Mouse (Mus musculus) spleen, postnatal 36 days (tissue): ENCODE measurements around the gene Hcrtr1.
A peak's percentile ranks its signal among the peaks of the same experiment; 100 is the strongest.

Experiments used
- DNase-seq, 2 experiments: peaks; one replicate each; pipeline ENCODE4 v3.0.0; 2022; ENCODE audit warnings: low spot score in 2 of 2, mixed read lengths in 1 of 2

Hcrtr1 gene

DNA sequence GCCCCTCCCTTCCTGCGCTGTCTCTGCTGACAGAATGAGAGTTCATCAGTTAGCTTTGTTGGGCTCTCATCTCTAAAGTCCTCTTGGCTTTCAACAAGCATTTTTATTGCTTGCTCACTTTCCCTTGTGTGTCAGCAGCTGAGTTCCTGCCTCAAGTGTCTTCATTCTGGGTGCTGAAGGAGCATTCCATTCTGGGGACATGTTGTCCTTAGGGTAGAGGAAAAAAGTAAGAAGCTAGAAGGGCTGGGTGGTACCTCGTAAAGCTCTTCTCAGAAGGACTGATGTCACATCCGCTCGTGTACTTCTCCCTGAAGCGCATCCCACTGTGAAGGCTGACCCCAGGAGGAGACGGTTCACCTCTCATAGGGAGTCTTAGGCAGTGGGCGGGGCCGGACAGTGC, 17.6 kb downstream of the Hcrtr1 start:
- no peak for DNase-seq

DNA sequence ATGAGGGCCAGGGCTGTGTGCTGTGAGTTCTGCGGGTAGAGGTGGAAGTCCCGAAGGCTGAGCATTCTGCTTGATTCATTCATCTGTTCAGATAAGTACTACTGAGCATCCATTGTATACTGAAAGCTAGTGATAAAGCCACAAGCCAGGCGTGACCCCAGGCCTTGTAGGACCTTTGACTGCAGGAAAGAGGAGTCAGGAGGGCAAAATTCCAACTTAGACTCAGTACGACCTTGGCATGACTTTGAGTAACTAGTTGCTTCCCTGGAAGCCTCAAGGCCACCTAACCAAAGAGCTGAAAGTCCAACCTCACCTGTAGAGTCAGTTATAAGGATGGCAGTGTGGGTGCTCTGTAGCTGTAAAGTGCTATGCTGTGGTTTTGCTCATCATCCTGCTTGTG, 18.4 kb downstream of the Hcrtr1 start:
- no peak for DNase-seq

DNA sequence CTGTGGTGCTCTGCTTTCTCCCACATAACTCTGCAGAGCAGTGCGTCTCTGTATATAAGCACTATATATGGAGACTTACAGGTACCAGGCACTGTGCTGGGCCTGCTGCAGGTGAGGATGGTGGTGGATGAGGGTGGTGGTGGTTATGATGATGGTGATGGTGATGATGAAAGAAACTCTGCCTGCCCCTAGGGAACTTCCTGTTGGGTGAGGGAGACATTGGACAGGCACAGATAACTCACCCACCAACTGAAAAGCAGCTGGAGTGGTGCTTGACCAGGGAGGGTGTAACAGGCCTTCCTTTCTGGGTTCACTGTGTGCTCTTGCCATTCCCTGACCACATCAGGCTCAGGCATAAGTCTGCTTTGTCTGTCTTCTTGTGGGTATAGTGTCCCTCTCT, 26.4 kb downstream of the Hcrtr1 start:
- no peak for DNase-seq

DNA sequence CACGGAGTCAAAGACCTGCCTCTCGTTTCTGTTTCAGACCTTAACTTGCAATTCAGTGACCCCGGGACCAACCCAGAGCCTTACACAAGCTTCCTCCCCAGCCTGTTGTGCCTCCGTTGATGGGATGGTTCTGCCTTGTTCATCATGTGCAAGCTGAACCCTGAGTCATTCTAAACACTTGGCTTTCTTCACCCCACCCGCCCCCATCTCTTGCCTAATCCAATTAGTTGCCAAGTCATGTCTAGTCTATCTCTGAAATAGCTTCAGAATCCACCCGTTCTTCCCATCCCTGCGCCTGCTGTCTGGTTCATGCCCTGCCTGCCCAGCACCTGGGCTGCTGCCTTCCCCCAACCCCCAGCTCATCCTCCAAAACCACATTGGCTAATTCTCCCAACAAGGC, 26.9 kb downstream of the Hcrtr1 start:
- peak in 1 of 2 experiments; percentile 37 for DNase-seq

DNA sequence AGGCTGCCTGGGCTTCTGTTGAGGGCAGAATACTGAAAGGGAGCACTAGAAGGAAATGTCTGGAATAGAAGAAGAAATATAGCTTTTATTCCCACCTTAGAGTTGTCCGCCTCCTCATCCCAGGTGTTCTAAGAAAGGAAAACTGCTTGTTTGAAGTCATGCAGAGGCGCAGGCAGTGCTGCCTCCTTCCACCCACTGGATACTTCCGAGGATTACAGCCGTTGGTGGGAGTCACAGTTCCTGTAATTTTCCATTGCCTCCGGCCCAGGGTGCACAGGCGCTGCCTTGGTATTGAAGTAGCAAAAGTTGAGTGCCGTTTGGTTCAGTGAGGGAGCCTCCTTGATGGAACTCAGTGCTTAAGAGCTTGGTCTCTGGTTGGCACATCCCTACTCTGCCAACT, 29.1 kb downstream of the Hcrtr1 start:
- no peak for DNase-seq

DNA sequence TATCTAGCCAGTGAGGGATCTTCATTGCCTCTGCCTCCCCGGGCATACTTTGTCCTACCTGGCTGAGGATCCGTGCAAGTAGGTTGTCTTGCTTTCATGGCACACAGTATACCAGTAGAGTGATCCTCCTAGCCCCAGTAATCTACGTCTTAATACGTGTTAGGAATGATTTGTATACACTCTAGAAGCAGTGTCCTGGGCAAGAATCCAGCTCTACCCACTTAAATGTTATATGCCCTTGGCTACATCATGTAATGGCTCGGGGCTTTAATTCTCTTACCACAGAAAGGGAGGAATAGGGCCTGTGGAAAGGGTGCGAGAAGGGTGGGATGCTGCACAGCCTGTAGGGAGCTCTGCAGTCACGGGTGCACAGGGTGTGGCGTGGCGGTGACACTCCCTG, 29.5 kb downstream of the Hcrtr1 start:
- DNase-seq: no peak

DNA sequence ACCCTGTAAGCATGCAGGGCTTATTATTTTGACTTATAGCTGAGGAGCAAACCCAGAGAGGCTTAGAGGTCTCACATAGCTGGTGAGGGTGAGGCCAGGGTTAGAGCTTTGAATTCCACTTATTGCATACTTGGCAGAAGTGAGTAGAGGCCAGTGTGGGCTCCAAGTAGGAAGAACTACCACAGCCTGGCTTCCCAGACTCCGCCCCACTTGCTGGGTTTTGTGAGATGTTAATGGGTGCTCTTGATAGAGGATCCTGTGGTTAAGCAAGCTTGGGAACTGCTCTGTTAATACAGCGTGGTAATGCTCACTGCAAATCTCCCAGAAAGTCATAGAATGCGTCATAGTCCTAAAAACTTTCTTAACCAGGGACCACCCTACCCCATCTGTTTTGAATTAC, 30.2 kb downstream of the Hcrtr1 start:
- no peak for DNase-seq

DNA sequence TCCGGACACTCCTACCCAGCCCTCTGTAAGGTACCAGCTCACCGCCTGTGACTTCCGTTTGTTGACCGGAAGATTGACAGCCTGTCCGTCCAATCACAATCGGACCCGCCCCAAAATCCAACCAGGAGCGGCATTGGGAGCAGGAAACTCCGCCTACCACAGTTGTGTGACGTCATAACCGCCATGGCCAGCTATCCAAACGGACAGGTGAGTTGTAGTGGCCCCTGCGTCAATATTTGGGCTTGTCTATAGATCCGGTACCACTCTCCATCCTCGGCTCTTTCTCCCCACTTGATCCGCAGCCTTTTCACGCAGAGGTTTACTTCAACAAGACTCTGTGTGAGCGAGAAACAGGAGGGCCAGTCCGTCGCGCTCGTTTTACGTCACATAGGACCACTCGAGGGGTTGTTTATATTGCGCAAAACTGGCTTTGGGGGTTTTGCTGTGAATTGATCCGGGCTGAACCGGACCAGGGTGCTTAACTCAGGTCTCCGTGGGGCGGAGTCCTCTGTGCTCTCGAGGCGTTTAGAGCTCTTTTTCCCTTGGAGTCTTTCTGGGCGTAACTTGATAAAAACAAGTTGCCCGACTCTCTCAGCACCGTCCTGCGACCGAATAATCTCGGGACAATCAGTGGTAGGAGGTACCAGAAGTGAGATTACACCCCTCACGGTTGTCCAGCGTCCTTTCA, 31.6 kb downstream of the Hcrtr1 start:
- peak; percentile 97 to 99 for DNase-seq

DNA sequence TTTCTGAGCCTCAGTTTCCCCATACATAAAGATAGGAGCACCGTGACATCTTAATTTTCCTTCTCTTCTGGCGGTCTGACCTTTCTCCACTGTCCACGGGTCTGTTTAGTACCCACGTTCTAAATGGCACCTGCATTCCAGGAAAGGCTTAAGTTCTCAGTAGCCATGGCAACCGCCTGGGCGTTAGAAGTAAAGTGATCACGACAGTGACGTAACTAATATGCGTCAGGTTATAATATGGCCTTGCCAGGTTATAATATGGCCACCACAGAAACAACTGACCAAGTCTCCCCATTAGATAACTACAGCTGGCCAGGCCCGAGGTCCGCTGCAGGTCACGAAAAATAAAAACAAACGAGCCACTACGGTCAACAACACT, 32.1 kb downstream of the Hcrtr1 start:
- DNase-seq: no peak

DNA sequence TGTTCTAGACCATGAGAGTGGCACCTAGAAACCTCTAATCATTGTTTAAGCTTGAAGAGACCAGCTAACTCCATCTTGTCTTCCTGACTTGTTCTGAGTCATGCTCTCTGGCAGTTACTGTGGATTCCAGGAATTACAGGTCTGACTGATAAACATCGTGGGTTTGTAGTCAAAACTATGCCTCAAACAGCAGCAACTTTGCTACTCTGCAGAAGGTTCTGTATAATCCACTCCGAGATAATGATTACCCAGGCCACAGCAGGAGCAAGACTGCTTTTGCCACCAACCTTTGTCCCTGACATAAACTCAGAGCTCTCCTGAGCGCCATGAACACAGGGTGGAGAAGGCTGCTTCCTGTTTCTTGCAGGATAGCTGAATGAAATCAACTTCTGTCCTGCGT, 34.6 kb downstream of the Hcrtr1 start:
- no peak for DNase-seq

DNA sequence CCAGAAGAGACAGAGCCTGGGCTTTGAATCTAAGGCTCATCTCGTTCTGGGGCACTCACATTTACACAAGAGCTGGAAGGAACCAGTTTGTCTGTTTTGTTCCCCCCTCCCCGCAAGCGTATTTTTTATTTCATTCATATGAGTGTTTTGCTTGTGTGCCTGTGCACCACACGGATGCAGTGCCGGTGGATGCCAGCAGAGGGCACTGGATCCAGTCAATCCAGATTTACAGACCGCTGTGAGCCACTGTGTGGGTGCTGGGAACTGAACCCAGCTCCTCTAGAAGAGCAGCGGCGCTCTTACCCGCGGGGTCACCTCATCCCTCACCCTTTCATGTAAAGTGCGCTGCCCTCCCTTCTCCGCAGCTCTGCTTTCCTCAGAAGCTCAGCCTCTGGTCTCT, 35.5 kb downstream of the Hcrtr1 start:
- DNase-seq: no peak

DNA sequence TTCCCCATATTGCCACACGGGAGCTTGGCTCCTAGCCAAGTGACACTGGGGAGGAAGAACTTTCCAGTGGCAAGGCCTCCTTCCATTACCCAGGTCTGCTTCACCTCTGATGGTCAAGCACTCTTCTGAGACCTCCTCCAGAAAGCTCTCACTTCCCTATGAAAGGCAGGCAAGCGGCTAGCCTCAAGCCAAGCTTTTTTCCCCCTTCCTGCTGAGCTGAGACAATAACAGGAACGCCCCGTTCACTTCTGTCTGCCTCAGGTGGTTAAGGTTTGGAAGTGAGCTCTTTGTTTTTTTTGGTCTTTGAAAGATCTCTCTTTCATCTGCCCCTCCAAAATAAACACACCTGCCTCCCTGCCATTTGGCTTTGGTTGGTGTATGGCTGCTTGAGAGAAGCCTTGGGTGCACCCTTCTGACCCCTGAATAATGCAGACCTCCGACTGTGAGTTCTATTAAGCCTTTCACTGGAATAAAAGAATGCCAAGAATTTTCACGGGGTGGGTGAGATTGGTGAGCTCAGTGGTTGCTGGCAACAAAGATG, 37.0 kb downstream of the Hcrtr1 start, which contains the start of gene Pef1:
Pef1 (plus strand) TSS at position 448 of the 541 bp plus-strand sequence.
- no peak for DNase-seq

DNA sequence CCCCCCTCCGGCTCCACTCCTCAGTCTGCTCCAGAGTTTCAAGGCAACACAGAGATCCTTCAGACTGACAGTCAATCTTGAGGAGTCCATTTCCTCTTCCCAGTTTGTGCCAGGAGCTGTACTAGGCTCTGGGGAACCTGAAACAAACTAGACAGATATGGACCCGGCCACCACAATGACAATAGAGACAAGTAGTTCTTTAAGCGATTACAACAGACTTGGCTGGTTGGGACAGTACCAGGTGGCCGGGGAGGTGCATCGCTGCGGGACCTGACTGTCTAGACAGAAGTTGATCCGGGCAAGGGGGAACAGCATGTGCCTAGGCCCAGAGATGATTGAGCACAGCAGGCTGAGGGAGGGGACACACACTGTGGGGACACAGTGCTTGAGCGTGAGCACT, 38.0 kb downstream of the Hcrtr1 start:
- DNase-seq: no peak

DNA sequence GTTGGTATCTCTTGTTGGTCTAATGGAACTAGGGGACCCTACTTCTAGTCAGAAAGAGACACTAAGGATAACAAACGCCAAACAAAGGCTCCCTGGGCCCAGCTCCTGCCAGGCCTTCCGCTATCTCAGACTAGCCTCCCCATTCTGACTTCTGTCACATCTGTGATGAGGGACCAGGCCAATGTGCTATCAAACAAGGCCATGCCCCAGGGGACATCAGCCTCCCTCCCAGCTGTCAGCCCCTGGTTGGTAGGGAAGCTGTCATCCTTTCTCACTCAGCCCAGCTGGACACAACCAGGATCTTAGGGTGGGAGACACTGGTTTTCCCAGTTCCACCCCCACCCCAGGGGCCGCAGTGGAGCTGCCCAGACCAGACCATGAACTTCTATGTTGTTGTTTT, 44.0 kb downstream of the Hcrtr1 start:
- no peak for DNase-seq

DNA sequence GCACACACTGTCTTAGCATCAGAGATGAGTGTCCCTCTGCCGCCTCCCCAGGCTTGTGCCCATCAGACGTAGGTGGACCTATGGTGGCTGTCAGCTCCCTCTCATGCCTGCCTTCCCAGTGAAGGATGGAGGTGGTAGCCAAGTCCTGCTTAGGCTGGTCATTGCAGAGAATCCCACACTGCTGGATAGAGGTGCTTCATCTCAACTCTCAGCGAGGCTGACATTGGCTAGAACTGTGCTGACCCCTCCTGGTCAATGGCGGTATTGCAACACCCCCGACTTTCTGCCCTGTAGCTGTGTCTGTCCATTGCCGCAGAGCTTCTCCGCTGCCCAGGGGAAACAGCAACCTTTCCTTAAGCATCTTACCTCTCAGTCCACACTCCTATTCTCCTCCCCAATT, 51.9 kb downstream of the Hcrtr1 start:
- peak; percentile 70 to 72 for DNase-seq

DNA sequence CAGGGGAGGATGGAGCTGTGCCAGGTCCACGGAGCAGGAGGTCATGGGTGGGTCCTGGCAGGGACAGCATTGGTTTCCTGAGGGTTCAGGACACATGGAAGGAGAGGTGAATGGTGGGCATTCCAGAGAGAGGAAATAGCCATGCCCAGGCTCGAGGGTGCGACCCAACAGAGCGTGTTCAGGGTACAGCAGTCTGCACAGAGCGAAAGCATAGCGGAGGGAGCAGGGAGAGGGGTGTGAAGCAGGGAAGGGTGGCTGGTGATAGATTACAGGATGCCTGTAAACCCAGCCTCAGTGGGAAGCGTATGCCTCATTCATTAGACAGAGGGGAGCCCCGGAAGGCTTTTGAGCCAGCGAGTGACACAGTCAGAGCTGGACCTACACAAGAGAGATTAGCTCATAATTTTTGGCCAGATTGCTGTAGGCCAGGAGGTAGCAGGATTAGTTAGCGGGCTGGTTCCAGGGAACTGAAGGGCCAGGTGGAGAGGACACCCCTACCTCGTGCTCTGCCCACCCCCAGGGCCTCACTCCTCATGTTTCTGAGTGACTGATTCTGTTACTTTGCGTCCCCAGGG, 53.8 kb downstream of the Hcrtr1 start:
- no peak for DNase-seq

DNA sequence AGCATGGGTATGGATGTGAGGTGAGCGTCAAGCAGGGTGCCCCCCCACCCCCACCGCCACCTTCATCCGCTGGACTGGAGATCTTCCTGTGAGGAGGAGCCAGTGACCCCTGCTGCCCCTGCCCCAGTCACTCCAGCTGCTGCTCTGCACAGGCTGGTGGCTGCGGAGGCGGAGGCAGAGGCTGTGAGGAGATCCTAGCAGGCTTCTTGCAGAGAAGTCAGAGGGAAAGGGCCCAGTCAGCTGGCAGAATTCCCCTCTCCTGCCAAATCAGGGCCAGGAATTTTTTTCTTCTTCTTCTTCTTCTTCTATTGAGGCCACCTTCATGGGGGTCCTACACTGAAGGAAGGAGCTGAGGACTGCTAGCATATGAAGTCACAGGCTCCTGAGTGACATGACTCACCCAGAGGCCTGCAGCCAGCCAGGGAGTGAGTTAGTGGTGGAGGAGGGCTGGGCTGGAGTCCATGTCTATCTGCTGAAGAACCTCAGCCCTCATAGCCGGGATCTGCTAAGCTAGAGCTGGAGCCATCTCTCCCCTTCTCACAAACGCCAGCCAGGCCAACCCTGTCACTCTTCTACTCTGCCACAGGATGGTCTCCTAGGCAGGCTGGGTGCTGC, 54.7 kb downstream of the Hcrtr1 start:
- no peak for DNase-seq

DNA sequence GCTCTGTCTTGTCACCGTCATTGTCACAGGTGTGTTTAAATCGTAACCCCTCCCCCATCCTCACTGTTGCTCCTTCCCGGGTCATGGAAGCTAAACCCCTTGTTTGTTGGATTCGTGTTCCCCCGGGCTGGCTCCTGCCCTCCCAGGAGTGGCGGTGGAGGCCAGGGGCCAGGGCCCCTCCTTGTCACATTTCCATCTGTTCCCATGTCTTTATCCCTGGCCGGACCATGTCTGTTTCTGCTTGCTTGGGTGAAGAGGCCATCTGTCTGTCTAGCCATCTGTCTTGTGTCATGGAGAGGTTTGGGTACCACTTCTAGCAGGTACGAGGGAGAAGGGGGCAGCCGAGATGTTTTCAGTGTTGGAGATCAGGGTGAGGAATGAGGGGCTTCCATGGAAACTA, 56.9 kb downstream of the Hcrtr1 start:
- DNase-seq: no peak

DNA sequence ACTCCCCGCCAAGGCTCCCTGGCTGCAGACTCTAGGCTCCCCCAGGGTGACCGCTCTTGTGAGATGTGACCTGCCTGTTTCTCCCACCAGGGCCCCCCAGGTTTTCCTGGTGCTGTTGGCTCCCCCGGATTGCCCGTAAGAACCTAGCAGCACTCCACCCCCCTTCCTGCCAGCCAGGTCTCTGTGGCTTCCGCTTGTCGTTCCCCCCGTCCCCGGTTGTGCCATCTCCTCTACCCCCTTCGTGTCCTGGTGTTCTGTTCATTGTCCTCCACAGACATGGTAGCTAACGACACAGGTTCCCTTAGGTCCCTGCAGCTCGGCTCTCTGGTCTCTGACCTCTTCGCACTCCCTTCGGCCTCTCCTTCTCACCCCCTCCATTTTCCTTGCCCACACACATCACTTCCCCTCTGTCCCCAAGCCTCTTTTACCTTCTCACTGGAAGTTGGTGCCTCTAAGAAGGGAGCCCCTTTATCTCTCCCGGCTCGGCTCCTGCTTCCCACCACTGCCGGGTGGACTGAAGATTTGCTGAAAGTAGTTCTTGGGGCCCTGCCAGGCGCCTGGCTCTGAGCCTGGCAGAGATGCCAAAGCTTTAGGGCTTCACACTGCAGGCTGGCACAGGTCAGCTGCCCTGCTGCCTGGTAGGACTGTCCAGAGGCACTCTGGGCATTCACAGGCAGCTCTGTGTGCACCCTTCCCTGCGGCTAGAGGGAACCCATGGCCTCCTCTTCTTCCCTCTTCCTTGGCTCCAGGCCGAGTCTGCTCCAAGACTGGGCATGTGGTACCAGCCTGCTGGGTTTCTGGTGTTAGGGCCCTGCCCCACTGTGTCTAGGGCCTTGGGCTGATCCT, 57.6 kb downstream of the Hcrtr1 start:
- no peak for DNase-seq
